8 mouse cellular contexts compared by ENCODE assay signal in genomic region chr11:114853174-114853838, GRCm38 (mm10). TPM values are rescaled to one million over a fixed set of nuclear protein-coding genes. Genes with fewer than 3 reads are reported as not detected.
A peak's percentile ranks its signal among the peaks of the same experiment; 100 is the strongest.
DNase-seq lines count a peak whose midpoint lies in the region; ATAC-seq and TF ChIP-seq lines count a peak whose summit lies in the region.

No protein-coding gene starts in this region.

- no peak overlapping the region for H3K9ac ChIP-seq in lung, postnatal 0 days (replicated peaks; ENCODE audit: low read depth)
- H3K9ac ChIP-seq in limb, embryonic 13.5 days = peak overlapping the region; percentile 91
- H3K9ac ChIP-seq in stomach, embryonic 14.5 days (replicated peaks; ENCODE audit: low read depth, low read length) = peak overlapping the region; percentile 78; the same call in 1 of the 2 replicates

- peak; percentile 62 to 72 for DNase-seq in cerebellum, adult 2 months
- no peak for DNase-seq in lung, postnatal 0 days (ENCODE audit: low spot score)
- DNase-seq in lung, adult 2 months = no peak
- no peak for DNase-seq in right cerebral cortex, postnatal 4 days
- no peak for DNase-seq in thymus, postnatal 14 days

- H3K4me3 ChIP-seq in cerebellum, adult 2 months (replicated peaks; ENCODE audit: insufficient read depth, low read depth, low read length) = peak overlapping the region; percentile 72
- H3K4me3 ChIP-seq in lung, postnatal 0 days (ENCODE audit: low read depth, low read length) = peak overlapping the region; percentile 69
- no peak overlapping the region for H3K4me3 ChIP-seq in lung, adult 2 months (replicated peaks; ENCODE audit: extremely low read depth, low read depth, low read length)
- peak overlapping the region; percentile 82 for H3K4me3 ChIP-seq in limb, embryonic 13.5 days
- peak overlapping the region; percentile 74 for H3K4me3 ChIP-seq in stomach, embryonic 14.5 days (ENCODE audit: low read depth, low read length)

- no peaks in the 10 kb centered on the region for H3K27me3 ChIP-seq in cerebellum, adult 2 months (ENCODE audit: control insufficient read depth, insufficient read depth, low read length)
- peaks cover 6% of the 10 kb centered on the region; the same call in 1 of the 2 replicates for H3K27me3 ChIP-seq in lung, postnatal 0 days (replicated peaks; ENCODE audit: insufficient read depth, low read length)
- H3K27me3 ChIP-seq in limb, embryonic 13.5 days = no peaks in the 10 kb centered on the region; the same call in 1 of the 2 replicates
- no peaks in the 10 kb centered on the region for H3K27me3 ChIP-seq in stomach, embryonic 14.5 days (ENCODE audit: control insufficient read depth, insufficient read depth, low read length)

- H3K27ac ChIP-seq in cerebellum, adult 2 months (ENCODE audit: insufficient read depth, low read length) = peak overlapping the region; percentile 95
- no peak overlapping the region for H3K27ac ChIP-seq in lung, postnatal 0 days (ENCODE audit: low read length)
- peak overlapping the region; percentile 97 for H3K27ac ChIP-seq in limb, embryonic 13.5 days
- H3K27ac ChIP-seq in stomach, embryonic 14.5 days (ENCODE audit: low read length) = peak overlapping the region; percentile 93; the same call in 1 of the 2 replicates

- ATAC-seq in cerebellum, adult (ENCODE audit: insufficient number of reproducible peaks, low FRiP score, low TSS enrichment) = no peak
- ATAC-seq in lung, postnatal 0 days = no peak
- ATAC-seq in limb, embryonic 13.5 days (ENCODE audit: low FRiP score, low read depth) = no peak
- ATAC-seq in stomach, embryonic 14.5 days (ENCODE audit: insufficient number of reproducible peaks, insufficient read depth, low FRiP score, low read depth) = no peak

- no peaks in the 10 kb centered on the region for H3K9me3 ChIP-seq in lung, postnatal 0 days (ENCODE audit: low read length)
- no peaks in the 10 kb centered on the region for H3K9me3 ChIP-seq in limb, embryonic 13.5 days
- no peaks in the 10 kb centered on the region for H3K9me3 ChIP-seq in stomach, embryonic 14.5 days (ENCODE audit: control insufficient read depth, low read depth, low read length)

- no peaks in the 10 kb centered on the region for H3K36me3 ChIP-seq in lung, postnatal 0 days (ENCODE audit: insufficient read depth, low read length)
- peaks cover 14% of the 10 kb centered on the region; the same call in 1 of the 2 replicates for H3K36me3 ChIP-seq in limb, embryonic 13.5 days
- H3K36me3 ChIP-seq in stomach, embryonic 14.5 days (ENCODE audit: control insufficient read depth, insufficient read depth, low read length) = no peaks in the 10 kb centered on the region

- peak overlapping the region; percentile 99 for H3K4me2 ChIP-seq in lung, postnatal 0 days (replicated peaks; ENCODE audit: low read depth, low read length)
- peak overlapping the region; percentile 95 for H3K4me2 ChIP-seq in limb, embryonic 13.5 days (replicated peaks)
- H3K4me2 ChIP-seq in stomach, embryonic 14.5 days (replicated peaks; ENCODE audit: low read depth, low read length) = peak overlapping the region; percentile 97

- TF ChIP-seq CTCF in cerebellum, adult 2 months (IDR thresholded peaks at IDR 0.05; ENCODE audit: borderline replicate concordance, insufficient read depth, low read depth, low read length) = no peak
- TF ChIP-seq CTCF in lung, postnatal 0 days (IDR thresholded peaks at IDR 0.05) = no peak
- no peak for TF ChIP-seq CTCF in lung, adult 2 months (IDR thresholded peaks at IDR 0.05; ENCODE audit: insufficient read depth, low read length)

- 0 out of 2 replicates have a peak, but pooled peaks have one; percentile 23 for TF ChIP-seq POLR2A in cerebellum, adult 2 months (IDR thresholded peaks at IDR 0.05; ENCODE audit: borderline replicate concordance, insufficient read depth, low read length)
- no peak for TF ChIP-seq POLR2A in lung, adult 2 months (IDR thresholded peaks at IDR 0.05; ENCODE audit: borderline replicate concordance, extremely low read depth, low read depth, low read length)

- peaks cover 26% of the 10 kb centered on the region for H3K4me1 ChIP-seq in cerebellum, adult 2 months (ENCODE audit: control insufficient read depth, insufficient read depth, low read length)
- H3K4me1 ChIP-seq in lung, postnatal 0 days (ENCODE audit: insufficient read depth, low read depth, low read length) = no peaks in the 10 kb centered on the region
- H3K4me1 ChIP-seq in lung, adult 2 months (ENCODE audit: control insufficient read depth, insufficient read depth, low read length) = peaks cover 3% of the 10 kb centered on the region
- peaks cover 39% of the 10 kb centered on the region for H3K4me1 ChIP-seq in limb, embryonic 13.5 days
- peaks cover 23% of the 10 kb centered on the region; the same call in 1 of the 2 replicates for H3K4me1 ChIP-seq in stomach, embryonic 14.5 days (ENCODE audit: control insufficient read depth, insufficient read depth, low read length)

- 10% methylated on average over 7 of the region's 7 CpGs for WGBS in cerebellum, adult 2 months
- whole genome bisulfite sequencing in lung, postnatal 0 days = 21% methylated on average over 7 of the region's 7 CpGs
- 51% methylated on average over 7 of the region's 7 CpGs for WGBS in lung, adult 2 months
- WGBS in limb, embryonic 13.5 days = 9% methylated on average over 7 of the region's 7 CpGs
- 14% methylated on average over 7 of the region's 7 CpGs for WGBS in stomach, embryonic 14.5 days

- TF ChIP-seq EP300 in lung, postnatal 0 days (IDR thresholded peaks at IDR 0.05) = no peak

RNA-seq across cellular contexts. Expression of gene Gprc5c, which starts 2.4 kb away (rescaled TPM):
- polyA plus RNA-seq in cerebellum, adult 2 months (2012; rRNA removed) = 62.9 and 71.8 TPM in 2 replicates
- polyA plus RNA-seq in lung, postnatal 0 days (2015; fragmentation: Nextera tagmentation; extraction: Ambion mirVana) = 10.4 and 11.1 TPM in 2 replicates
- 14.3 and 18.2 TPM in 2 replicates for polyA plus RNA-seq in lung, adult 2 months (2012; rRNA removed)
- 56.2 and 60.0 TPM in 2 replicates for polyA plus RNA-seq in limb, embryonic 13.5 days (2015; fragmentation: Nextera tagmentation; extraction: Ambion mirVana)
- polyA plus RNA-seq in stomach, embryonic 14.5 days (2014; fragmentation: Nextera tagmentation; extraction: Ambion mirVana) = 23.5 and 27.2 TPM in 2 replicates

RNA-seq across cellular contexts. Expression of gene Cd300a, which starts 36.5 kb away (rescaled TPM):
- 5.2 and 6.5 TPM in 2 replicates for polyA plus RNA-seq in cerebellum, adult 2 months (2012; rRNA removed)
- 4.6 and 5.9 TPM in 2 replicates for polyA plus RNA-seq in lung, postnatal 0 days (2015; fragmentation: Nextera tagmentation; extraction: Ambion mirVana)
- polyA plus RNA-seq in lung, adult 2 months (2012; rRNA removed) = 2.5 and 5.0 TPM in 2 replicates
- polyA plus RNA-seq in limb, embryonic 13.5 days (2015; fragmentation: Nextera tagmentation; extraction: Ambion mirVana) = 1.6 and 1.9 TPM in 2 replicates
- 0.90 and 1.1 TPM in 2 replicates for polyA plus RNA-seq in stomach, embryonic 14.5 days (2014; fragmentation: Nextera tagmentation; extraction: Ambion mirVana)

RNA-seq across cellular contexts. Expression of gene Gpr142, which starts 54.6 kb away (rescaled TPM):
- 0.29 and 0.64 TPM in 2 replicates for polyA plus RNA-seq in cerebellum, adult 2 months (2012; rRNA removed)
- not detected in 2 replicates for polyA plus RNA-seq in lung, postnatal 0 days (2015; fragmentation: Nextera tagmentation; extraction: Ambion mirVana)
- not detected in 2 replicates for polyA plus RNA-seq in lung, adult 2 months (2012; rRNA removed)
- polyA plus RNA-seq in limb, embryonic 13.5 days (2015; fragmentation: Nextera tagmentation; extraction: Ambion mirVana) = not detected in 2 replicates
- 0.23 and 0.39 TPM in 2 replicates for polyA plus RNA-seq in stomach, embryonic 14.5 days (2014; fragmentation: Nextera tagmentation; extraction: Ambion mirVana)

RNA-seq across cellular contexts. Expression of gene Btbd17, which starts 57.6 kb away (rescaled TPM):
- polyA plus RNA-seq in cerebellum, adult 2 months (2012; rRNA removed) = 78.3 and 81.3 TPM in 2 replicates
- polyA plus RNA-seq in lung, postnatal 0 days (2015; fragmentation: Nextera tagmentation; extraction: Ambion mirVana) = 0.15 and 0.20 TPM in 2 replicates
- 0.54 and 0.59 TPM in 2 replicates for polyA plus RNA-seq in lung, adult 2 months (2012; rRNA removed)
- 1.7 TPM in 2 replicates for polyA plus RNA-seq in limb, embryonic 13.5 days (2015; fragmentation: Nextera tagmentation; extraction: Ambion mirVana)
- 0.98 and 1.6 TPM in 2 replicates for polyA plus RNA-seq in stomach, embryonic 14.5 days (2014; fragmentation: Nextera tagmentation; extraction: Ambion mirVana)

Comparison
In these comparisons a context has a peak if more than half of its experiments do, and no peak if none do; other contexts are left out.
1. DNase-seq: peak in cerebellum, adult 2 months (2 of 2); none in lung, postnatal 0 days (single experiment), lung, adult 2 months (single experiment), right cerebral cortex, postnatal 4 days (single experiment) and thymus, postnatal 14 days (single experiment).
2. Peak in every context shown above with its lines, with median percentiles within 50 percentile points of each other: H3K4me2 ChIP-seq.